ENCODE assay signal across 7 mouse cellular contexts in the genomic region with DNA sequence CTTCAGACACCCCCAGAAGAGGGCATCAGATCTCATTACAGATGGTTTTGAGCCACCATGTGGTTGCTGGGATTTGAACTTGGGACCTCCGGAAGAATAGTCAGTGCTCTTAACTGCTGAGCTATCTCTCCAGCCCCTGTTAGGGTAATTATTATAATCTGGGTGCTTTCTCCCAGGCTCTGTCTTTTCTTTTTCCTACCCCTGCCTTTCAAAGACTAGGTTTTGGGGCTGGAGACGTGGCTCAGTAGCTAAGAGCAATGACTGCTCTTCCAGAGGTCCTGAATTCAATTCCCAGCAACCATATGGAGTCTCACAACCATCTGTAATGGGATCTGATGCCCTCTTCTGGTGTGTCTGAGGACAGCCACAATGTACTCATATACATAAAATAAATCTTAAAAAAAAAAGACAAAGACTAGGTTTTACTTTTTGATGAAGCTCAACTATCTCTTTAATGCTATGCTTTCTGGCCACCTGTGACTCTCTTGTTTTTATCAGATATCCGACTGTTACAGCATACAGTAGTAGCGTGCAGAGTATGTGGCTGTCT. TPM values are rescaled to one million over a fixed set of nuclear protein-coding genes. Genes with fewer than 3 reads are reported as not detected.
DNase-seq lines count a peak whose midpoint lies in the region; ATAC-seq and TF ChIP-seq lines count a peak whose summit lies in the region.

No protein-coding gene starts in this region.

- TF ChIP-seq POLR2A in lung, adult 2 months (IDR thresholded peaks at IDR 0.05; ENCODE audit: borderline replicate concordance, extremely low read depth, low read depth, low read length): no peak

- 51% methylated on average over 4 of the region's 4 CpGs for WGBS in lung, embryonic 16.5 days
- 57% methylated on average over 4 of the region's 4 CpGs for WGBS in lung, adult 2 months
- 58% methylated on average over 4 of the region's 4 CpGs for WGBS in forebrain, embryonic 13.5 days
- 56% methylated on average over 4 of the region's 4 CpGs for WGBS in limb, embryonic 13.5 days
- 48% methylated on average over 4 of the region's 4 CpGs for WGBS in stomach, embryonic 14.5 days

- H3K9ac ChIP-seq in lung, embryonic 16.5 days (ENCODE audit: low read length): no peak overlapping the region
- H3K9ac ChIP-seq in forebrain, embryonic 13.5 days: no peak overlapping the region
- H3K9ac ChIP-seq in limb, embryonic 13.5 days: peak overlapping the region; percentile 76
- 0 out of 2 replicates have a peak overlapping the region, but pooled peaks have one; percentile 43 for H3K9ac ChIP-seq in stomach, embryonic 14.5 days (replicated peaks; ENCODE audit: low read depth, low read length)

- no peaks in the 10 kb centered on the region for H3K9me3 ChIP-seq in lung, embryonic 16.5 days (ENCODE audit: control insufficient read depth, low read length)
- H3K9me3 ChIP-seq in forebrain, embryonic 13.5 days (replicated peaks): no peaks in the 10 kb centered on the region
- H3K9me3 ChIP-seq in limb, embryonic 13.5 days: no peaks in the 10 kb centered on the region
- no peaks in the 10 kb centered on the region for H3K9me3 ChIP-seq in stomach, embryonic 14.5 days (ENCODE audit: control insufficient read depth, low read depth, low read length)

- H3K36me3 ChIP-seq in lung, embryonic 16.5 days (ENCODE audit: control insufficient read depth, insufficient read depth, low read length): peaks cover 15% of the 10 kb centered on the region
- H3K36me3 ChIP-seq in forebrain, embryonic 13.5 days (ENCODE audit: poor library complexity, severe bottlenecking): peaks cover 27% of the 10 kb centered on the region
- H3K36me3 ChIP-seq in limb, embryonic 13.5 days: peaks cover 25% of the 10 kb centered on the region
- H3K36me3 ChIP-seq in stomach, embryonic 14.5 days (ENCODE audit: control insufficient read depth, insufficient read depth, low read length): peaks cover 27% of the 10 kb centered on the region

- no peaks in the 10 kb centered on the region for H3K27me3 ChIP-seq in lung, embryonic 16.5 days (ENCODE audit: control insufficient read depth, insufficient read depth, low read depth, low read length)
- H3K27me3 ChIP-seq in forebrain, embryonic 13.5 days: no peaks in the 10 kb centered on the region
- no peaks in the 10 kb centered on the region for H3K27me3 ChIP-seq in limb, embryonic 13.5 days
- no peaks in the 10 kb centered on the region for H3K27me3 ChIP-seq in stomach, embryonic 14.5 days (ENCODE audit: control insufficient read depth, insufficient read depth, low read length)

- H3K4me1 ChIP-seq in lung, embryonic 16.5 days (replicated peaks; ENCODE audit: control insufficient read depth, insufficient read depth, low read length): peaks cover 11% of the 10 kb centered on the region
- H3K4me1 ChIP-seq in lung, adult 2 months (ENCODE audit: control insufficient read depth, insufficient read depth, low read length): peaks cover 2% of the 10 kb centered on the region; the same call in 1 of the 2 replicates
- peaks cover 29% of the 10 kb centered on the region for H3K4me1 ChIP-seq in forebrain, embryonic 13.5 days
- peaks cover 23% of the 10 kb centered on the region for H3K4me1 ChIP-seq in limb, embryonic 13.5 days
- H3K4me1 ChIP-seq in stomach, embryonic 14.5 days (ENCODE audit: control insufficient read depth, insufficient read depth, low read length): peaks cover 13% of the 10 kb centered on the region; the same call in 1 of the 2 replicates

- DNase-seq in lung, adult 2 months: no peak
- no peak for DNase-seq in Muller cell, postnatal 12 days (ENCODE audit: inconsistent ontology term)
- DNase-seq in left cerebral cortex, postnatal 36 days (ENCODE audit: low spot score in 2 of 2): no peak

- H3K27ac ChIP-seq in lung, embryonic 16.5 days (ENCODE audit: low read length): no peak overlapping the region
- no peak overlapping the region for H3K27ac ChIP-seq in forebrain, embryonic 13.5 days
- no peak overlapping the region; the same call in 1 of the 2 replicates for H3K27ac ChIP-seq in limb, embryonic 13.5 days
- no peak overlapping the region; the same call in 1 of the 2 replicates for H3K27ac ChIP-seq in stomach, embryonic 14.5 days (ENCODE audit: low read length)

- no peak for TF ChIP-seq CTCF in lung, adult 2 months (IDR thresholded peaks at IDR 0.05; ENCODE audit: insufficient read depth, low read length)

- ATAC-seq in lung, embryonic 16.5 days (ENCODE audit: low read depth): no peak
- ATAC-seq in forebrain, embryonic 13.5 days: no peak; the same call in 1 of the 2 replicates
- ATAC-seq in limb, embryonic 13.5 days (ENCODE audit: low FRiP score, low read depth): no peak
- ATAC-seq in stomach, embryonic 14.5 days (ENCODE audit: insufficient number of reproducible peaks, insufficient read depth, low FRiP score, low read depth): no peak

- H3K4me3 ChIP-seq in lung, embryonic 16.5 days (ENCODE audit: low read length): peak overlapping the region; percentile 93
- H3K4me3 ChIP-seq in lung, adult 2 months (replicated peaks; ENCODE audit: extremely low read depth, low read depth, low read length): no peak overlapping the region
- H3K4me3 ChIP-seq in forebrain, embryonic 13.5 days: peak overlapping the region; percentile 91
- peak overlapping the region; percentile 95 for H3K4me3 ChIP-seq in limb, embryonic 13.5 days
- H3K4me3 ChIP-seq in stomach, embryonic 14.5 days (ENCODE audit: low read depth, low read length): peak overlapping the region; percentile 70

- peak overlapping the region; percentile 85 for H3K4me2 ChIP-seq in lung, embryonic 16.5 days (ENCODE audit: low read depth, low read length)
- peak overlapping the region; percentile 91 for H3K4me2 ChIP-seq in forebrain, embryonic 13.5 days
- H3K4me2 ChIP-seq in limb, embryonic 13.5 days (replicated peaks): peak overlapping the region; percentile 73
- H3K4me2 ChIP-seq in stomach, embryonic 14.5 days (replicated peaks; ENCODE audit: low read depth, low read length): peak overlapping the region; percentile 80

- intact Hi-C loops in left cerebral cortex, postnatal 36 days (cut with DNase I): no loop called here

RNA-seq across cellular contexts. Expression of a gene that starts 0.9 kb away (rescaled TPM):
- polyA plus RNA-seq in lung, embryonic 16.5 days (2015; fragmentation: Nextera tagmentation; extraction: Ambion mirVana): 126 and 132 TPM in 2 replicates
- polyA plus RNA-seq in lung, adult 2 months (2012; rRNA removed): 81.3 and 81.6 TPM in 2 replicates
- 46.6 and 52.8 TPM in 2 replicates for polyA plus RNA-seq in forebrain, embryonic 13.5 days (2015; fragmentation: Nextera tagmentation; extraction: Ambion mirVana)
- polyA plus RNA-seq in limb, embryonic 13.5 days (2015; fragmentation: Nextera tagmentation; extraction: Ambion mirVana): 148 and 151 TPM in 2 replicates
- polyA plus RNA-seq in stomach, embryonic 14.5 days (2014; fragmentation: Nextera tagmentation; extraction: Ambion mirVana): 119 and 129 TPM in 2 replicates
- 10 to 100 TPM; 32.6 to 33.0 TPM for total RNA-seq in left cerebral cortex, postnatal 36 days (2021)

Comparison
In these comparisons a context has a peak if more than half of its experiments do, and no peak if none do; other contexts are left out.
1. H3K9ac ChIP-seq: peak in limb, embryonic 13.5 days (single experiment) and stomach, embryonic 14.5 days (single experiment); none in lung, embryonic 16.5 days (single experiment) and forebrain, embryonic 13.5 days (single experiment).
2. Peak in every context shown above with its lines, with median percentiles within 50 percentile points of each other: H3K4me2 ChIP-seq.